Mouse (Mus musculus) kidney, adult 8-10 months (tissue): ENCODE measurements around the gene Chmp3.

ENCODE experiments used
- DNase-seq, 2 experiments: peaks; one replicate each; pipeline ENCODE4 v3.0.0; 2022

The Chmp3 gene

GRCm38 (mm10) chr6:71543686-71544499 lies at the start of gene Chmp3:
TSS of gene Chmp3 (plus strand) at chr6:71543797.
- DNase-seq = peak; percentile 96 to 98

GRCm38 (mm10) chr6:71494341-71495020 lies 49.1 kb upstream of the Chmp3 start:
- peak; percentile 28 to 48 for DNase-seq

GRCm38 (mm10) chr6:71500575-71500974 lies 43.0 kb upstream of the Chmp3 start:
- DNase-seq = no peak

- no peak for DNase-seq
Observed at GRCm38 (mm10) chr6:71503001-71503400, 40.6 kb upstream of the Chmp3 start.

- DNase-seq = no peak
Observed at GRCm38 (mm10) chr6:71503670-71504069, 39.9 kb upstream of the Chmp3 start.

- no peak for DNase-seq
Observed at GRCm38 (mm10) chr6:71504091-71504490, 39.5 kb upstream of the Chmp3 start.

- no peak for DNase-seq
Observed at GRCm38 (mm10) chr6:71505671-71506070, 37.9 kb upstream of the Chmp3 start.

- no peak for DNase-seq
Observed at GRCm38 (mm10) chr6:71519476-71519875, 24.1 kb upstream of the Chmp3 start.

- DNase-seq = no peak
Observed at GRCm38 (mm10) chr6:71525556-71525955, 18.0 kb upstream of the Chmp3 start.

- DNase-seq = no peak
Observed at GRCm38 (mm10) chr6:71527056-71527455, 16.5 kb upstream of the Chmp3 start.

GRCm38 (mm10) chr6:71527826-71528225 lies 15.8 kb upstream of the Chmp3 start:
- DNase-seq = no peak

GRCm38 (mm10) chr6:71530176-71530575 lies 13.4 kb upstream of the Chmp3 start:
- DNase-seq = no peak

GRCm38 (mm10) chr6:71537286-71537685 lies 6.3 kb upstream of the Chmp3 start:
- DNase-seq = peak in 1 of 2 experiments; percentile 9

- no peak for DNase-seq
Observed at GRCm38 (mm10) chr6:71555507-71555951, 11.9 kb downstream of the Chmp3 start.

- DNase-seq = peak; percentile 12 to 29
Observed at GRCm38 (mm10) chr6:71556826-71557225, 13.2 kb downstream of the Chmp3 start.

- DNase-seq = no peak
Observed at GRCm38 (mm10) chr6:71568616-71569015, 25.0 kb downstream of the Chmp3 start.

GRCm38 (mm10) chr6:71569025-71569424 lies 25.4 kb downstream of the Chmp3 start:
- DNase-seq = no peak

- no peak for DNase-seq
Observed at GRCm38 (mm10) chr6:71575359-71575758, 31.8 kb downstream of the Chmp3 start.

- DNase-seq = no peak
Observed at GRCm38 (mm10) chr6:71579478-71579877, 35.9 kb downstream of the Chmp3 start.

GRCm38 (mm10) chr6:71583198-71583597 lies 39.6 kb downstream of the Chmp3 start:
- DNase-seq = no peak

- peak in 1 of 2 experiments; percentile 22 for DNase-seq
Observed at GRCm38 (mm10) chr6:71589401-71589800, 45.8 kb downstream of the Chmp3 start.

GRCm38 (mm10) chr6:71590154-71590553 lies 46.6 kb downstream of the Chmp3 start:
- DNase-seq = peak; percentile 8 to 32

GRCm38 (mm10) chr6:71607756-71608155 lies 64.2 kb downstream of the Chmp3 start:
- DNase-seq = no peak

- DNase-seq = no peak
Observed at GRCm38 (mm10) chr6:71608994-71609393, 65.4 kb downstream of the Chmp3 start.
